Mouse (Mus musculus): Measurements from ENCODE around the gene Hoxd13. TPM values are rescaled to one million over a fixed set of nuclear protein-coding genes. Genes with fewer than 3 reads are reported as not detected.

The Hoxd13 gene
- total RNA-seq (2015; ENCODE audit: low replicate concordance), result not detected in 2 replicates
- not detected in 2 replicates for total RNA-seq (2017; ENCODE audit: low replicate concordance)

GRCm38 (mm10) chr2:74667842-74668357 lies at the start of gene Hoxd13:
TSS of gene Hoxd13 (plus strand) at chr2:74668310.
- no peak for ATAC-seq (replicated peaks; ENCODE audit: low FRiP score, poor library complexity, severe bottlenecking)

- no peak for ATAC-seq (replicated peaks; ENCODE audit: low FRiP score, poor library complexity, severe bottlenecking)
Measured at GRCm38 (mm10) chr2:74619676-74620246, 48.3 kb upstream of the Hoxd13 start.

- no peak for ATAC-seq (replicated peaks; ENCODE audit: low FRiP score, poor library complexity, severe bottlenecking)
Measured at GRCm38 (mm10) chr2:74620368-74620767, 47.7 kb upstream of the Hoxd13 start.

- ATAC-seq (replicated peaks; ENCODE audit: low FRiP score, poor library complexity, severe bottlenecking), result no peak
Measured at GRCm38 (mm10) chr2:74635412-74635811, 32.7 kb upstream of the Hoxd13 start.

GRCm38 (mm10) chr2:74642431-74642830 lies 25.7 kb upstream of the Hoxd13 start:
- no peak for ATAC-seq (replicated peaks; ENCODE audit: low FRiP score, poor library complexity, severe bottlenecking)

- ATAC-seq (replicated peaks; ENCODE audit: low FRiP score, poor library complexity, severe bottlenecking), result no peak
Measured at GRCm38 (mm10) chr2:74645631-74646030, 22.5 kb upstream of the Hoxd13 start.

GRCm38 (mm10) chr2:74647082-74647864 lies 20.8 kb upstream of the Hoxd13 start:
- no peak for ATAC-seq (replicated peaks; ENCODE audit: low FRiP score, poor library complexity, severe bottlenecking)

- ATAC-seq (replicated peaks; ENCODE audit: low FRiP score, poor library complexity, severe bottlenecking), result no peak
Measured at GRCm38 (mm10) chr2:74652996-74653340, 15.1 kb upstream of the Hoxd13 start.

GRCm38 (mm10) chr2:74653781-74654535 lies 14.2 kb upstream of the Hoxd13 start:
- no peak for ATAC-seq (replicated peaks; ENCODE audit: low FRiP score, poor library complexity, severe bottlenecking)

- no peak for ATAC-seq (replicated peaks; ENCODE audit: low FRiP score, poor library complexity, severe bottlenecking)
Measured at GRCm38 (mm10) chr2:74654743-74655419, 13.2 kb upstream of the Hoxd13 start.

GRCm38 (mm10) chr2:74655420-74655781 lies 12.7 kb upstream of the Hoxd13 start:
- no peak for ATAC-seq (replicated peaks; ENCODE audit: low FRiP score, poor library complexity, severe bottlenecking)

GRCm38 (mm10) chr2:74655821-74656631 lies 12.1 kb upstream of the Hoxd13 start:
- no peak for ATAC-seq (replicated peaks; ENCODE audit: low FRiP score, poor library complexity, severe bottlenecking)

- ATAC-seq (replicated peaks; ENCODE audit: low FRiP score, poor library complexity, severe bottlenecking), result no peak
Measured at GRCm38 (mm10) chr2:74656632-74657021, 11.5 kb upstream of the Hoxd13 start.

- ATAC-seq (replicated peaks; ENCODE audit: low FRiP score, poor library complexity, severe bottlenecking), result no peak
Measured at GRCm38 (mm10) chr2:74657251-74658023, 10.7 kb upstream of the Hoxd13 start.

- ATAC-seq (replicated peaks; ENCODE audit: low FRiP score, poor library complexity, severe bottlenecking), result no peak
Measured at GRCm38 (mm10) chr2:74658024-74658666, 10.0 kb upstream of the Hoxd13 start.

- no peak for ATAC-seq (replicated peaks; ENCODE audit: low FRiP score, poor library complexity, severe bottlenecking)
Measured at GRCm38 (mm10) chr2:74658667-74659371, 9.3 kb upstream of the Hoxd13 start.

GRCm38 (mm10) chr2:74659507-74660005 lies 8.6 kb upstream of the Hoxd13 start, which contains the start of gene Evx2:
TSS of gene Evx2 (minus strand) at chr2:74659557.
- ATAC-seq (replicated peaks; ENCODE audit: low FRiP score, poor library complexity, severe bottlenecking), result no peak

All from erythroblast, adult 5-6 weeks (primary cell).